Mouse (Mus musculus): ENCODE data around the gene Slc5a5. TPM values are rescaled to one million over a fixed set of nuclear protein-coding genes. Genes with fewer than 3 reads are reported as not detected.

Slc5a5 gene
- polyA plus RNA-seq, 1 experiment from 2014 or later, result 8.2 TPM

DNA sequence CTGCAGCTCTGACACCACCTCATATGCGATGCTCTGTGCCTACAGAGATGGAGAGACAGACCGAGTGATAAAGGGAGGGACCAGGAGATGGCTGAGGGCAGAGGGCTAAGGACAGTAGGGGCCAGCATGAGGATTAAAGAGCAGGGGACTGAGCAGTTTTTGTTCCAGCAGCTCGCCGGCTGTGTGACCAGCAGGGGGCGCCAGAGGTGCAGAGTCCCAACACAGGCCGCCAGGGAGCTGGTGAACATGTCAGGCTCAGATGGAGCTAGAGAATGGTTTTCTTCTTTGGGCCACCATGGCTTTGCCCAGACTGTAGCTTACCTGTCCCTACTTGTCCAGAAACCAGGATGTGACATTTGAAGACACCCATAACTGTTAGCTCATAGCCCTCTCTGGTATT lies 48.0 kb downstream of the Slc5a5 start:
- Histone ChIP-seq H3K36me3 (ENCODE audit: control insufficient read depth, insufficient read depth, low read length) (no peaks in the 10 kb centered on the region), H3K4me1 (ENCODE audit: control insufficient read depth, insufficient read depth, low read length) (peaks cover 20% of the 10 kb centered on the region), H3K9ac (ENCODE audit: low read length) (peak overlapping the region; percentile 49), H3K27me3 (ENCODE audit: control insufficient read depth, insufficient read depth, low read length) (no peaks in the 10 kb centered on the region), H3K27ac (ENCODE audit: low read length) (no peak overlapping the region), H3K9me3 (replicated peaks; ENCODE audit: control insufficient read depth, low read length) (no peaks in the 10 kb centered on the region), H3K4me3 (replicated peaks; ENCODE audit: low read length) (no peak overlapping the region), H3K4me2 (ENCODE audit: low read depth, low read length) (no peak overlapping the region)
- under 1% methylated on average over 6 of the region's 6 CpGs for WGBS
- ATAC-seq (ENCODE audit: insufficient read depth, low FRiP score), result no peak

DNA sequence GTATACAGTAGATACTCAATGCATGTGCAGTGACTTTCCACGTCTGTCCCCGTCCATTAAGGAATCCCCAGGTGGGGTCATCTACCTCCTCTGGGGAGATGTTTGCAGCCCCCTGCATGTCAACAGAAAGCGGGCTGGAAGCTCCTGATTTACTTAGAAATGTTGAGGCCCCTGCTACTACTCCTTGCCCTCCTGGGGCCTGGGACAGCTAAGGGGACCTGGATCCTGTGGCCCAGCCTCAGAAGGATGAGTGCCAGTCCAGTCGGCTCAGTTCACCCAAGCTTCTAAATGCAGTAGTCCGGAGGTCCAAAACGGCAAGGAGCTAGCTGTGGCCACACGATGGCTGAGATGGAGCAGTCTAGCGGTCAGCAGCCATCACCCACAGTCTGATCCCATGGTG lies 48.6 kb downstream of the Slc5a5 start:
- WGBS, result 84% methylated on average over 8 of the region's 8 CpGs
- H3K4me1 ChIP-seq (ENCODE audit: control insufficient read depth, insufficient read depth, low read length), result peaks cover 22% of the 10 kb centered on the region
- H3K27me3 ChIP-seq (ENCODE audit: control insufficient read depth, insufficient read depth, low read length), result no peaks in the 10 kb centered on the region
- no peak overlapping the region for H3K4me2 ChIP-seq (ENCODE audit: low read depth, low read length)
- ATAC-seq (ENCODE audit: insufficient read depth, low FRiP score), result no peak
- no peak overlapping the region for H3K27ac ChIP-seq (ENCODE audit: low read length)
- H3K9me3 ChIP-seq (replicated peaks; ENCODE audit: control insufficient read depth, low read length), result no peaks in the 10 kb centered on the region
- no peak overlapping the region for H3K4me3 ChIP-seq (replicated peaks; ENCODE audit: low read length)
- no peaks in the 10 kb centered on the region for H3K36me3 ChIP-seq (ENCODE audit: control insufficient read depth, insufficient read depth, low read length)
- H3K9ac ChIP-seq (ENCODE audit: low read length), result no peak overlapping the region

DNA sequence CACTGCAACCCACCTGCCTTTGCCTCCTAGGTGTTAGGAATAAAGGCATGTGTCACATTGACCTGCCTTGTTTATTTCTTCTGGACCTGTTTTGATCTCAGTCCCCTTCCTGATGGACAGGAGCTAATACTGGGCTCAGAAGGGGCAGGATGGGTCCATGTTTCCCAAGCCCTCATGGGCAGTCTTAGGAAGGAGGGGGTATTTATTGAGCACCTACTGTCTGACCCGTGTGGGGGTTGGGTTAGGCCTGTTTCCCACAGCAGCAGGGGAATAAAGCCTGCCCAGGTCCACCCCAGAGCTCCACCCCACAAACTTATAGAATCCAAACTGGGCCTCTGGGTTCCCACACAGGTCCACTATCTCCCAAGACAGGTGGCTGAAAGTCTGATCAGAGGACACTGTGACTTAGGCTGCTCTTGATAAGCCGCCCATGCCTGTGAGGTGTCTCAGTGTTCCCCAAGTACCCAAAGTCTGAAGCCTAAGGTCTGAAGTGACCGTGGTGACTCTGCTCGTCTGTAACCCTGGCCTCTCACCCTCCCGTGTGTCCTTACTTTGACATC lies 49.3 kb downstream of the Slc5a5 start:
- H3K36me3 ChIP-seq (ENCODE audit: control insufficient read depth, insufficient read depth, low read length), result no peaks in the 10 kb centered on the region
- no peak for ATAC-seq (ENCODE audit: insufficient read depth, low FRiP score)
- peaks cover 28% of the 10 kb centered on the region for H3K4me1 ChIP-seq (ENCODE audit: control insufficient read depth, insufficient read depth, low read length)
- H3K27me3 ChIP-seq (ENCODE audit: control insufficient read depth, insufficient read depth, low read length), result no peaks in the 10 kb centered on the region
- no peak overlapping the region for H3K4me3 ChIP-seq (replicated peaks; ENCODE audit: low read length)
- no peaks in the 10 kb centered on the region for H3K9me3 ChIP-seq (replicated peaks; ENCODE audit: control insufficient read depth, low read length)
- H3K9ac ChIP-seq (ENCODE audit: low read length), result no peak overlapping the region; the same call in 1 of the 2 replicates
- no peak overlapping the region for H3K4me2 ChIP-seq (ENCODE audit: low read depth, low read length)
- 78% methylated on average over 5 of the region's 5 CpGs for WGBS
- H3K27ac ChIP-seq (ENCODE audit: low read length), result no peak overlapping the region

- H3K4me2 ChIP-seq (ENCODE audit: low read depth, low read length), result no peak overlapping the region
- H3K9me3 ChIP-seq (replicated peaks; ENCODE audit: control insufficient read depth, low read length), result no peaks in the 10 kb centered on the region
- no peak overlapping the region for H3K4me3 ChIP-seq (replicated peaks; ENCODE audit: low read length)
- H3K36me3 ChIP-seq (ENCODE audit: control insufficient read depth, insufficient read depth, low read length), result no peaks in the 10 kb centered on the region
- H3K27me3 ChIP-seq (ENCODE audit: control insufficient read depth, insufficient read depth, low read length), result no peaks in the 10 kb centered on the region
- no peak overlapping the region for H3K9ac ChIP-seq (ENCODE audit: low read length)
- WGBS, result 73% methylated on average over 25 of the region's 25 CpGs
- peaks cover 29% of the 10 kb centered on the region for H3K4me1 ChIP-seq (ENCODE audit: control insufficient read depth, insufficient read depth, low read length)
- H3K27ac ChIP-seq (ENCODE audit: low read length), result no peak overlapping the region
- no peak for ATAC-seq (ENCODE audit: insufficient read depth, low FRiP score)
These were observed 50.1 kb downstream of the Slc5a5 start for GRCm38 (mm10) chr8:70842484-70842883.

- H3K4me3 ChIP-seq (replicated peaks; ENCODE audit: low read length), result no peak overlapping the region
- H3K27me3 ChIP-seq (ENCODE audit: control insufficient read depth, insufficient read depth, low read length), result no peaks in the 10 kb centered on the region
- peak overlapping the region; percentile 65 for H3K9ac ChIP-seq (ENCODE audit: low read length)
- peaks cover 29% of the 10 kb centered on the region for H3K4me1 ChIP-seq (ENCODE audit: control insufficient read depth, insufficient read depth, low read length)
- H3K27ac ChIP-seq (ENCODE audit: low read length), result peak overlapping the region; percentile 95
- H3K36me3 ChIP-seq (ENCODE audit: control insufficient read depth, insufficient read depth, low read length), result no peaks in the 10 kb centered on the region
- 25% methylated on average over 22 of the region's 22 CpGs for WGBS
- peak overlapping the region; percentile 40 for H3K4me2 ChIP-seq (ENCODE audit: low read depth, low read length)
- no peaks in the 10 kb centered on the region for H3K9me3 ChIP-seq (replicated peaks; ENCODE audit: control insufficient read depth, low read length)
- no peak for ATAC-seq (ENCODE audit: insufficient read depth, low FRiP score)
These were observed 51.1 kb downstream of the Slc5a5 start for GRCm38 (mm10) chr8:70841147-70842072.

- Histone ChIP-seq H3K27me3 (ENCODE audit: control insufficient read depth, insufficient read depth, low read length) (no peaks in the 10 kb centered on the region), H3K9me3 (replicated peaks; ENCODE audit: control insufficient read depth, low read length) (no peaks in the 10 kb centered on the region), H3K27ac (ENCODE audit: low read length) (peak overlapping the region; percentile 95), H3K4me1 (ENCODE audit: control insufficient read depth, insufficient read depth, low read length) (peaks cover 29% of the 10 kb centered on the region), H3K36me3 (ENCODE audit: control insufficient read depth, insufficient read depth, low read length) (0 out of 2 replicates have a peak, but pooled peaks cover 4% of the 10 kb centered on the region), H3K4me2 (ENCODE audit: low read depth, low read length) (no peak overlapping the region), H3K4me3 (replicated peaks; ENCODE audit: low read length) (no peak overlapping the region), H3K9ac (ENCODE audit: low read length) (peak overlapping the region; percentile 65; the same call in 1 of the 2 replicates)
- 39% methylated on average over 10 of the region's 10 CpGs for WGBS
- no peak for ATAC-seq (ENCODE audit: insufficient read depth, low FRiP score)
These were observed 52.0 kb downstream of the Slc5a5 start for GRCm38 (mm10) chr8:70840590-70840989.

DNA sequence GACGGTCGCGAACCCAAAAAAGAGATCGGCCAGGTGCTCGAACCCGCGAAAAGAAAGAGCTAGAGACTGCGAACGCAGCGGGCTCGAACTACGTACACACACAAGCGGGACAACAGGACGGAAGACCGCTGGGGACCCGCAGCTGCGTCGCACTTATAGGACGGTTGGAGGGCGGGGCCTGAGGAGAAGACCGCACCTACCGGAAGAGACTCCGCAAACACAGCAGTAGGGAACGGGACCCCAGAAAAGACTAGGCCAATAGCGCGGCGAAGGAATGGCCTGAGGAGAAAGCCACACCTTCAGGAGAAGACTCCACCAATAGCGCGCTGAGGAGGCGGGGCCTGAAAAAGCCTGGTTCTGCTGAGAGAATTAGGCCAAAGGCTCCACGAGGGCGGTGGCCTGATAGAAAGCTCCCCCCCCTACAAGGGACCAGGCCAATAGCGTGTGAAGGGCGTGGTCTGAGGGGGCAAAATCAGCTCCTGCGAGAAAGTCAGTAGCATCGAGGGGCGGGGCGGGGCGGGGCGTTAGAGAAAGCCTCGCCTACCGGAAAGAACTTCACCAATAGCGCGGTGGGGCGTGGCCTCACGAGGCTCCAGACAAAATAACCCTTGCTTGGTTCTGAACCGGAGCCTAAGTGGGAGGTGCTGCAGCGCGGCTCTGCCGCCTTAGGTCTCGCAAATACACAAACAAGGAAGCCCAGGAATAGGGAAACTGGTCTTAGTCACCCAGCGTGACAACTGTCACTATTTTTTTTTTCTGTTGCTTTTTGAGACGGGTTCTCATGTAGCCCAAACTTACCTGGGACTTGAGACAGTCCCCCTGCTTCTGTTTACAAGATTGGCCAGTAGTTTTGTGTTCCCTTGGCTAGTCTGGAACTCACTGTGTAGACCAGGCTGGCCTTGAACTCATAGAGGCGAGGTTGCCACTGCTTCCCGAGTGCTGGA lies 52.9 kb downstream of the Slc5a5 start, which contains the start of gene Arrdc2:
Arrdc2 (minus strand) TSS at position 313 of the 944 bp plus-strand sequence.
- 2% methylated on average over 55 of the region's 55 CpGs for WGBS
- Histone ChIP-seq H3K4me1 (ENCODE audit: control insufficient read depth, insufficient read depth, low read length) (peaks cover 29% of the 10 kb centered on the region), H3K27me3 (ENCODE audit: control insufficient read depth, insufficient read depth, low read length) (no peaks in the 10 kb centered on the region), H3K27ac (ENCODE audit: low read length) (peak within 1 kb of the TSS; percentile 95), H3K36me3 (ENCODE audit: control insufficient read depth, insufficient read depth, low read length) (0 out of 2 replicates have a peak, but pooled peaks cover 4% of the 10 kb centered on the region), H3K4me3 (replicated peaks; ENCODE audit: low read length) (peak within 1 kb of the TSS; percentile 66), H3K9me3 (replicated peaks; ENCODE audit: control insufficient read depth, low read length) (no peaks in the 10 kb centered on the region), H3K4me2 (ENCODE audit: low read depth, low read length) (peak within 1 kb of the TSS; percentile 66), H3K9ac (ENCODE audit: low read length) (peak within 1 kb of the TSS; percentile 82)
- peak; percentile 97 for ATAC-seq (ENCODE audit: insufficient read depth, low FRiP score)

DNA sequence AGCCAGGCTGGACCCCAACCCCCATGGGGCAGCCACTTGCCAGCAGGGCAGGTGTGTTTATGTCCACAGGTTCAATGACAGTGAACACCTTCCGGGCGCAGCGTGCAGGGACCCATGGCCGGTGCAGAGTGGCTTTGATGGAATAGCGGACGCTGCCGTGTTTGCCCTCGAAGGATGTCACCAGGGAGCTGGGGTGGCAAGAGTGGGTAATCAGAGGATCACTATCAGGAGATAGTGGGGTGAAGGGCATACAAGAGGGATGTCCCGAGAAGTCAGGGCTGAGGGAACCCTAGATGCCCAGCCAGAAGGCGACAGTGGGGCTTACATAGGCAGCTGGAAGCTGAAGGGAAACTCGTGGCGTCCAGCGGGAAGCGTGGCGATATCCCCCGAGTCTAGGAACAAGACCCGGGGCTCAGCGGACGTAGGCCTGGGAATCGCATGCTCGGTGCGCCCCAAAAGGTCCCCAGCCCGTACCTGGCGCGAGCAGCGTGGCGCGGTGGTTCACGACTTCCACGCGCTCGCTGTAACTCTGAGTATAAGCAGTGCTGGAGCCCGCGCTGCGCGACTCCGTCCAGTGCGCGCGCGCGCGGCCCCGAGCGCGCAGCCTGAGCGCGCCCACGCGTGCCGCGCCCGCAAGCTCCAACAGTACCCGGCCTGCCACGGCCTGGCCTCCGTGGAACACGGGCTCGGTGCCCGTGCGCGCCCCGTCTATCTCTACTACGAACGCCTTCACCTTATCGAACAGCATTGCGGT lies 53.7 kb downstream of the Slc5a5 start:
- H3K27ac ChIP-seq (ENCODE audit: low read length), result peak overlapping the region; percentile 95
- H3K9ac ChIP-seq (ENCODE audit: low read length), result peak overlapping the region; percentile 82
- no peaks in the 10 kb centered on the region for H3K27me3 ChIP-seq (ENCODE audit: control insufficient read depth, insufficient read depth, low read length)
- H3K9me3 ChIP-seq (replicated peaks; ENCODE audit: control insufficient read depth, low read length), result no peaks in the 10 kb centered on the region
- peak overlapping the region; percentile 66 for H3K4me2 ChIP-seq (ENCODE audit: low read depth, low read length)
- H3K4me3 ChIP-seq (replicated peaks; ENCODE audit: low read length), result peak overlapping the region; percentile 66
- ATAC-seq (ENCODE audit: insufficient read depth, low FRiP score), result peak; percentile 20
- 1% methylated on average over 66 of the region's 66 CpGs for WGBS
- peaks cover 25% of the 10 kb centered on the region for H3K4me1 ChIP-seq (ENCODE audit: control insufficient read depth, insufficient read depth, low read length)
- 0 out of 2 replicates have a peak, but pooled peaks cover 4% of the 10 kb centered on the region for H3K36me3 ChIP-seq (ENCODE audit: control insufficient read depth, insufficient read depth, low read length)

Measured in stomach, embryonic 16.5 days (tissue).